Mouse (Mus musculus) embryonic fibroblast, embryonic 13.5 days (primary cell): Measurements from ENCODE around the gene Tgif2.

ENCODE experiments used
- CTCF ChIP-seq: IDR thresholded peaks from 2 replicates; pipeline ENCODE4 v1.5.1; 2011; ENCODE audit warnings: mild to moderate bottlenecking, control low read depth, low read length, moderate library complexity, borderline replicate concordance; ENCODE audit not compliant: insufficient read depth
- POLR2A ChIP-seq: IDR thresholded peaks from 2 replicates; pipeline ENCODE4 v1.6.1; 2011; ENCODE audit warnings: low read depth, mild to moderate bottlenecking, control low read depth, low read length, moderate library complexity

- no peak for TF ChIP-seq CTCF
- TF ChIP-seq POLR2A = no peak
Measured at GRCm38 (mm10) chr2:156857835-156858234, 18.0 kb downstream of the Tgif2 start, which contains the start of gene 4930518I15Rik.
